8 mouse cellular contexts compared by ENCODE assay signal in genomic region chr12:3806703-3807547, GRCm38 (mm10). TPM values are rescaled to one million over a fixed set of nuclear protein-coding genes. Genes with fewer than 3 reads are reported as not detected.
DNase-seq lines count a peak whose midpoint lies in the region; ATAC-seq and TF ChIP-seq lines count a peak whose summit lies in the region.

No protein-coding gene starts in this region.

- peak overlapping the region; percentile 82 for H3K9ac ChIP-seq in hindbrain, postnatal 0 days (replicated peaks; ENCODE audit: low read length)
- H3K9ac ChIP-seq in limb, embryonic 13.5 days, result peak overlapping the region; percentile 93
- H3K9ac ChIP-seq in midbrain, embryonic 14.5 days (replicated peaks; ENCODE audit: low read length), result peak overlapping the region; percentile 89
- H3K9ac ChIP-seq in stomach, embryonic 15.5 days, result peak overlapping the region; percentile 81

- peak overlapping the region; percentile 79 for H3K4me3 ChIP-seq in cerebellum, adult 2 months (replicated peaks; ENCODE audit: insufficient read depth, low read depth, low read length)
- H3K4me3 ChIP-seq in hindbrain, postnatal 0 days (ENCODE audit: low read length), result peak overlapping the region; percentile 86
- peak overlapping the region; percentile 93 for H3K4me3 ChIP-seq in limb, embryonic 13.5 days
- peak overlapping the region; percentile 73 for H3K4me3 ChIP-seq in midbrain, embryonic 14.5 days (replicated peaks; ENCODE audit: low read depth, low read length)
- H3K4me3 ChIP-seq in stomach, embryonic 15.5 days (replicated peaks), result peak overlapping the region; percentile 77

- TF ChIP-seq CTCF in cerebellum, adult 2 months (IDR thresholded peaks at IDR 0.05; ENCODE audit: borderline replicate concordance, insufficient read depth, low read depth, low read length), result no peak
- no peak for TF ChIP-seq CTCF in hindbrain, postnatal 0 days (IDR thresholded peaks at IDR 0.05; ENCODE audit: low read depth)

- TF ChIP-seq POLR2A in cerebellum, adult 2 months (IDR thresholded peaks at IDR 0.05; ENCODE audit: borderline replicate concordance, insufficient read depth, low read length), result 0 out of 2 replicates have a peak, but pooled peaks have one; percentile 12

- peak overlapping the region; percentile 80 for H3K4me2 ChIP-seq in hindbrain, postnatal 0 days (ENCODE audit: low read depth, low read length)
- peak overlapping the region; percentile 87 for H3K4me2 ChIP-seq in limb, embryonic 13.5 days (replicated peaks)
- peak overlapping the region; percentile 73 for H3K4me2 ChIP-seq in midbrain, embryonic 14.5 days (ENCODE audit: low read length)
- H3K4me2 ChIP-seq in stomach, embryonic 15.5 days, result peak overlapping the region; percentile 76

- H3K27me3 ChIP-seq in cerebellum, adult 2 months (ENCODE audit: control insufficient read depth, insufficient read depth, low read length), result no peaks in the 10 kb centered on the region
- no peaks in the 10 kb centered on the region for H3K27me3 ChIP-seq in hindbrain, postnatal 0 days (ENCODE audit: insufficient read depth, low read length)
- no peaks in the 10 kb centered on the region for H3K27me3 ChIP-seq in limb, embryonic 13.5 days
- no peaks in the 10 kb centered on the region for H3K27me3 ChIP-seq in midbrain, embryonic 14.5 days (ENCODE audit: control insufficient read depth, insufficient read depth, low read length)
- H3K27me3 ChIP-seq in stomach, embryonic 15.5 days (replicated peaks), result no peaks in the 10 kb centered on the region

- H3K9me3 ChIP-seq in hindbrain, postnatal 0 days (ENCODE audit: low read length), result no peaks in the 10 kb centered on the region
- no peaks in the 10 kb centered on the region for H3K9me3 ChIP-seq in limb, embryonic 13.5 days
- no peaks in the 10 kb centered on the region for H3K9me3 ChIP-seq in midbrain, embryonic 14.5 days (ENCODE audit: control insufficient read depth, low read length)
- H3K9me3 ChIP-seq in stomach, embryonic 15.5 days, result no peaks in the 10 kb centered on the region

- H3K4me1 ChIP-seq in cerebellum, adult 2 months (ENCODE audit: control insufficient read depth, insufficient read depth, low read length), result peaks cover 28% of the 10 kb centered on the region
- H3K4me1 ChIP-seq in hindbrain, postnatal 0 days (ENCODE audit: insufficient read depth, low read length), result peaks cover 30% of the 10 kb centered on the region
- peaks cover 45% of the 10 kb centered on the region for H3K4me1 ChIP-seq in limb, embryonic 13.5 days
- peaks cover 20% of the 10 kb centered on the region; the same call in 1 of the 2 replicates for H3K4me1 ChIP-seq in midbrain, embryonic 14.5 days (ENCODE audit: control insufficient read depth, insufficient read depth, low read length)
- H3K4me1 ChIP-seq in stomach, embryonic 15.5 days, result peaks cover 49% of the 10 kb centered on the region

- ATAC-seq in hindbrain, postnatal 0 days, result peak; percentile 35
- peak; percentile 33 for ATAC-seq in limb, embryonic 13.5 days (ENCODE audit: low FRiP score, low read depth)
- peak; percentile 51 for ATAC-seq in midbrain, embryonic 14.5 days (ENCODE audit: low FRiP score, low TSS enrichment)
- peak; percentile 56 for ATAC-seq in stomach, embryonic 15.5 days (ENCODE audit: insufficient read depth, low FRiP score, low read depth)

- DNase-seq in left cerebral cortex, adult 18-20 months (ENCODE audit: low spot score in 2 of 2), result peak; percentile 58 to 81
- DNase-seq in left cerebral cortex, adult 11 months (ENCODE audit: low spot score), result no peak
- DNase-seq in cerebellum, adult 2 months, result peak; percentile 85 to 88
- peak; percentile 80 for DNase-seq in gastrocnemius, postnatal 10 days
- peak; percentile 80 for DNase-seq in hindbrain, postnatal 0 days (ENCODE audit: low spot score)
- DNase-seq in midbrain, embryonic 14.5 days, result peak; percentile 85

- WGBS in cerebellum, adult 2 months, result 1% methylated on average over 90 of the region's 141 CpGs
- under 1% methylated on average over 54 of the region's 141 CpGs for WGBS in hindbrain, postnatal 0 days
- WGBS in limb, embryonic 13.5 days, result under 1% methylated on average over 92 of the region's 141 CpGs
- under 1% methylated on average over 68 of the region's 141 CpGs for WGBS in midbrain, embryonic 14.5 days
- under 1% methylated on average over 46 of the region's 141 CpGs for WGBS in stomach, embryonic 15.5 days

- H3K36me3 ChIP-seq in hindbrain, postnatal 0 days (ENCODE audit: insufficient read depth, low read length), result no peaks in the 10 kb centered on the region
- H3K36me3 ChIP-seq in limb, embryonic 13.5 days, result 0 out of 2 replicates have a peak, but pooled peaks cover 3% of the 10 kb centered on the region
- H3K36me3 ChIP-seq in midbrain, embryonic 14.5 days (ENCODE audit: control insufficient read depth, insufficient read depth, low read length), result no peaks in the 10 kb centered on the region
- no peaks in the 10 kb centered on the region for H3K36me3 ChIP-seq in stomach, embryonic 15.5 days

- peak overlapping the region; percentile 99 for H3K27ac ChIP-seq in cerebellum, adult 2 months (ENCODE audit: insufficient read depth, low read length)
- H3K27ac ChIP-seq in hindbrain, postnatal 0 days, result peak overlapping the region; percentile 93
- H3K27ac ChIP-seq in limb, embryonic 13.5 days, result peak overlapping the region; percentile 93
- peak overlapping the region; percentile 90 for H3K27ac ChIP-seq in midbrain, embryonic 14.5 days (replicated peaks; ENCODE audit: low read depth, low read length)
- peak overlapping the region; percentile 94 for H3K27ac ChIP-seq in stomach, embryonic 15.5 days

RNA-seq across cellular contexts. Expression of gene Dnmt3a, which starts 1.1 kb away (rescaled TPM):
- 10 to 100 TPM; 86.7 to 94.0 TPM for total RNA-seq in left cerebral cortex, adult 18-20 months (2021)
- 43.2 and 47.6 TPM in 2 replicates for polyA plus RNA-seq in cerebellum, adult 2 months (2012; rRNA removed)
- total RNA-seq in gastrocnemius, postnatal 10 days (2021), result 100 to 1,000 TPM; 154 to 172 TPM
- 81.8 and 90.3 TPM in 2 replicates for total RNA-seq in hindbrain, postnatal 0 days (2014; rRNA removed)
- 133 and 134 TPM in 2 replicates for polyA plus RNA-seq in hindbrain, postnatal 0 days (2015; fragmentation: Nextera tagmentation; extraction: Ambion mirVana)
- 200 and 203 TPM in 2 replicates for polyA plus RNA-seq in limb, embryonic 13.5 days (2015; fragmentation: Nextera tagmentation; extraction: Ambion mirVana)
- 53.9 and 65.3 TPM in 2 replicates for polyA plus RNA-seq in midbrain, embryonic 14.5 days (2014; fragmentation: Nextera tagmentation; extraction: Ambion mirVana)
- polyA plus RNA-seq in stomach, embryonic 15.5 days (2015; fragmentation: Nextera tagmentation; extraction: Ambion mirVana), result 126 and 133 TPM in 2 replicates
